Mouse (Mus musculus): ENCODE results near the gene Spn.

The Spn gene

DNA sequence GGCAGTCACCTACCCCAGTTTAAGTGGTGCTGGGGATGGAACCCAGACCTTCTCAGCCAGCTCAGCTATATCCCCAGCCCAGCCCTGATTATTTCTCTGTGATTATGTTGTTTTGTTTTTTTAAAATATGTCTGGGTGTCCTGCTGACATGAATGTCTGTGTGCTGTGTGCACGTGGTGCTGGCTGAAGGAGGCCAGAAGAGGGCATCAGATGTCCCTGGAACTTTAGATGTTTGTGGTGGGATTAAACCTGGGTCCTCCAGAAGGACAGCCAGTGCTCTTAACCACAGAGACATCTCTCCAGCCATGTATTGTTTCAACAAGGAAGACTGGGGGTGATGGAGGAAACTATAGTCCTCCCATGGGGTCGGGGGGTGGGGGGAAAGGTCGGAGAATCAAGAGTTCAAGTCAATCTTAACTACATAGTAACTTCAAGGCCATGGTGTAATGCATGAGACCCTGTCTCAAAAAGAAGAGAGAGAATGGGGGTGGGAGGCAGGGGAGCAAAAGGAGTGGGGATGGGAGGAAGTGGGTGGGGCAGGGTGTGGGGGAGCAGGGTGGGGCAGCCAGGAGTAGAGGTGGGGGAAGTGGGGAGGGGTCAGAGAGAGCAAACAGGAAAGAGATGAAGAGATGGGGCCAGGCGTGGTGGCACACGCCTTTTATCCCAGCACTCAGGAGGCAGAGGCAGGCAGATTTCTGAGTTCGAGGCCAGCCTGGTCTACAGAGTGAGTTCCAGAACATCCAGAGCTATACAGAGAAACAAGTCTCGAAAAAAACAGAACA lies 3.2 kb upstream of the Spn start:
- no peak for DNase-seq (ENCODE audit: low spot score in 2 of 2)

DNA sequence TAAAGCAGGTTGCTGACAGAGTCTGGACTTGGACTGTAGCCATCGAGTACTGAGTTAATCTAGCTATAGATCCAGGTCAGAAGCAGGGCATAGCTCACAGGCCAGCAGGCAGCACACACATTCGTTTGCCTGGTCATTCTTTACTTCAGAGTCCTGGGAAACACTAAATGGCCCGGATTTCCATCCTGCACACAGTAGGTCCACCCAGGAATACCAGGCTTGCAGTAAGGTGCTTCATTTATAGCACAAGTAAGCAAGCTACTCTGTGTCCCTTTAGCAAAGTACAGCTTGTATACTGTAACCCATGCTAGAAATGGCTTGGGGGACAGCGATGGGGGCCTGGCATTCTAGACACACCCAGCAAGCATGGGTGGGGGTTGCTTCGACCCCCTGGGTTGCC lies 1.9 kb upstream of the Spn start:
- no peak for DNase-seq (ENCODE audit: low spot score in 2 of 2)

- DNase-seq (ENCODE audit: low spot score in 2 of 2), result no peak
Measured at GRCm38 (mm10) chr7:127139100-127139499, 1.5 kb upstream of the Spn start.

DNA sequence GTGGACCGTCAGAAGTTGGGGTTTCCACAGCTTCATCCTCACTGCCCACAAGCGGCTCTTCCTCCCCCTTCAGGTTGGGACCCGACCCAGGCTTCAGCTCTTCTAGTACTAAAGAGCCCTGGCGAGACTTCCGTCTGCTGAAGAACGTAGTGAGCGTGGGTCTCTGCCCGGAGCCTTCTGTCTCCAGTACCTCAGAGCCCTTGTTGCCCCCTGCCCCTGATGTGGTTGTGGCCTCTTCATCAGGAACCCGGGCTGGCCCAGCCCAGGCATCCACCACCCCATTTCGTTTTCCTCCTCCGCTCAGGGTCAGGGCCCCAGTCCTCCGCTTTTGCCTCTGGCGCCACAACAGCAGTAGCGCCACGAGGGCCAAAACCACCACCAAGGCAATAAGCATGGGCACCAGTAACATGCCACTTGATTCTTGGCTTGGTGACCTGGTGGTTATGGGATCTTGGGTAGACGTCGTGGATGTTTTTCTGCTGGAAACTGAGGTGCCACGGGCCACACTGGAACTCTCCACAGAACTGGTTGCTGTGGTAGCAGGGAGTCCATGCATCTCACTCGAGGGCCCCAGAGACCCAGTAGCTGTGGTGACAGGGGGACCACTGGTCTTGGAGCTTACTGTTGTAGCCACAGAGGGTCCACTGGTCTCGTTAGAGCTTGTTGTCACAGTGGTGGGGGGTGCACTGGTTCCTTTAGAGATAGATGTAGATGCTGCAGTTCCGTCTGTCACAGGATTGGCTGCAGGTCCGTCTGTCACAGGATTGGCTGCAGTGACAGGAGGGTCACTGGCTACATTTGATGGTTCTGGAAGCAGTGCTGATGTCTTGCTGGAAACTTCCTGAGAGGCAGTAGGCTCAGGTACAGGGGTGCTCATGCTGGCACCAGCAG lies 1.2 kb downstream of the Spn start:
- DNase-seq (ENCODE audit: low spot score in 2 of 2), result peak; percentile 43 to 72

DNA sequence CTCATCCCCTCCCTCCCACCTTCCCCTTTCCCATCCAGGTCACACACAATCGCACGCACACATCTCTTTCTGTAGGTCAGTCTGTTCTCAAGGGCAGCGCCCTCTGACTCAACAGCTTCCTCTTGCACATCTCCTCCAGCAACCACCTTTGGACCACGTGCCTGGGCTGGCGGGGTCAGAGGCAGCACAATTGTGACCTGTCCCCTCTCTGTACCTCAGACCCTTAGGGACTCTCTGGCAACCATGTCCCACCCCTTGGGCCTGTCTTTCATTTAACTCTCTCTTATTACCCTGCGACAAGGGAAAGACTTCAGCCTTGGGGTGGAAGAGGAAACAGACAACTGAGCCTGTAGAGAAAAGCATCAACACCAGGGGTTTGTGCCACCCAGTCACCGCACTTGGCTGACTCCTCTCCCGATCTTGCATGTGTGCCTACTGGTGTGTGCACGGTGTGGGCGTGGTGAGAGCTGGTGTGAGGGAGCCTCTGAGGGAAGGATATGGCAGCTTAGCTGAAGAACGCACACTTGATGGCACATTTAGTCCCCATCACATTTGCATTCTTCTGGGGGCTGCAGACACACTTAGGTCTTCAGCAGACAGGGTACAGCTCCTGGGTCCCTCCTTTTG lies 2.7 kb downstream of the Spn start:
- peak; percentile 70 to 85 for DNase-seq (ENCODE audit: low spot score in 2 of 2)

DNA sequence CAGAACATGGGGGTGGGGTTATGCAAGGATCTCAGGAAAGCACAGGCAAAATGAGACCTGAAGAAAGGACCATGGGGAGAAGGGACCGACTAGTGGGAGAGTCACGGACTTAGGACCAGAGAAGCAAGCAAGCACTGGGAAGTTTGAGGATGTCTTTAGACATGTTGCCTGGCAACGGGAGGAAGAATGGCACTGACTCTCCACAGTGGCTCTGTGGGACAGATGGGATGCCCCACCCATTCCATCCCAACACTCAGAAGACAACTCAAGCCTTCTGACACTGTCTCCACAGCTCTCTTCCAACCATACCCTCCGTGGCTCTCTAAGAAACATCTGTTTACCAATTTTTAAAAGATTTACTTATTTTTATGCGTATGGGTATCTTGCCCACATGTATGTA lies 4.5 kb downstream of the Spn start:
- DNase-seq (ENCODE audit: low spot score in 2 of 2), result no peak

DNA sequence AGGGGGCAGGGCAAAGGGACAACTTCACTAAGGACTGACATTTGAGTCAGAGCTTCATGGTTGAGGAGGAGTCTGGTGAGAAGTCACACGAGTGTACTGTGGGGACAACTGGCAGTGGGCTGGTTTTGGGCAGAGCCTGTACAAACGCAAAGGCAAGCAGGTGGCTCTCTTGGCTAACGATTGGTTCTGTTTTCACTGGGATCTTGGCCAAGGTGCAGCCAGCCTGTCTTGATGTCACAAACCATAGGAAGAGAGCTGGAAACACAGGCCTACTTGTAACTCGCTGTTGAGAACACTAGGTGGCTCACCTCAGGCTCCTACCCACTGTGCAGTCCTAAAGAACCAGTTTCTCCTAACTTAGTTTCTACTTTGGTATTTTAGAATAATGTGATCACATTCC lies 8.0 kb downstream of the Spn start:
- no peak for DNase-seq (ENCODE audit: low spot score in 2 of 2)

DNA sequence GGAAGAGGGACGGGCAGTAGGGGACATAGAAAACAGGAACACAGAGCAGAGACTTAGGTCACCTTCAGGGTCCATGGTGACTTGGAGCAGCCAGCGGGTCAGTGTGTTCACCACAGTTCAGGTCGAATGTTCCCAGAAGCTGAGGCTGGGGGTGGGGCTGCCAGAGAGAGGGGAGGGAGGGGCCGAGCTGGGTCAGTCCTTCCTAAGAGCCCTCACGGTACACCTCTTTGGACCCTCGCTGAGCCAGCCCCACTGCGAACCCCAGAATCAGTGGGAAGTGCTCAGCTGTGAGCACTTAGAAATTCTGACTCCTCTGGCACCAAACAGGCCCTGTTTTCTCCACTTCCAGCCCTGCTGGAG lies 15.7 kb downstream of the Spn start, which contains the start of gene Qprt:
Gene Qprt (minus strand): TSS at position 316 of the 360 bp plus-strand sequence.
- DNase-seq (ENCODE audit: low spot score in 2 of 2), result no peak

DNA sequence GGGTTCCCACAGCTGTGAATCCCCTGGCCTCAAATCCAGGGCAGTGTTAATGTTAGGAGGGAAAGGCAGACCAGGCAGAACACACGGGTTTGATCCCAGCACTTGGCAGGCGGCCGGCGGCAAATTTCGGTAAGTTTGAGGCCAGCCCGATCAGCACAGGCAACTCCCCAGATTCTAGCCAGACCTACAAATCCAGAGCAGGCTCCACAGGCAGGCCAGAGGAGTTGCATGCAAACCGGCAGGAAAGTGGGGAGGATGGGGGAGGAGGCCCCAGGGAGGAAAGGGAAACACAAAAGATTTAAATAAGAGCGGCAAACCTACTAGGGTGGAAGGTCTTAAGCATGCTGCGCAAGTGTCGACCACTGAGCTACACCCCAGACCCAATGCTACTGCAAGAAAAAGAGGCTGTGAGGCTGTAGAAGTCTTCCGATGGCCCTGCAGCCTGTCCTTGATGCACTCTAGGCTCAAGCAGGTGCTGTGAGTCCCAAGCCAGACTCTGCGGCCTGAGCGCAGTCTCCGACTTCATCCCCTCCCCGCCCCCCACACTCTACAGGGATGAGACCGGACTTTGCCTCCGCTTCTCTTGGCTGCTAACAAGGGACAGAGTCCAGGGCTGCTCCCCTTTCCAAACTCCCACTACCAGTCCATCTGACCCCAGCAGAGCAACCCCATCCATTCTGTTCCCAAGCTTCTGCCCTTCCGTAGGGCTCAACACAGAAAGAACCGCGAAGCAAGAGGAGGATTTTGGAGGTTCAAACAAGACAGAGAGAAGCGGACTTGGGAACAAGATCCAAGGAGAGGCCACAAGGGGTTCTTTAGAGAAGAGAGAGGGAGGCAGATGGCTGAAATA lies 16.3 kb downstream of the Spn start:
- no peak for DNase-seq (ENCODE audit: low spot score in 2 of 2)

GRCm38 (mm10) chr7:127118671-127119445 lies 18.8 kb downstream of the Spn start:
- no peak for DNase-seq (ENCODE audit: low spot score in 2 of 2)

GRCm38 (mm10) chr7:127117948-127118347 lies 19.7 kb downstream of the Spn start:
- DNase-seq (ENCODE audit: low spot score in 2 of 2), result no peak

DNA sequence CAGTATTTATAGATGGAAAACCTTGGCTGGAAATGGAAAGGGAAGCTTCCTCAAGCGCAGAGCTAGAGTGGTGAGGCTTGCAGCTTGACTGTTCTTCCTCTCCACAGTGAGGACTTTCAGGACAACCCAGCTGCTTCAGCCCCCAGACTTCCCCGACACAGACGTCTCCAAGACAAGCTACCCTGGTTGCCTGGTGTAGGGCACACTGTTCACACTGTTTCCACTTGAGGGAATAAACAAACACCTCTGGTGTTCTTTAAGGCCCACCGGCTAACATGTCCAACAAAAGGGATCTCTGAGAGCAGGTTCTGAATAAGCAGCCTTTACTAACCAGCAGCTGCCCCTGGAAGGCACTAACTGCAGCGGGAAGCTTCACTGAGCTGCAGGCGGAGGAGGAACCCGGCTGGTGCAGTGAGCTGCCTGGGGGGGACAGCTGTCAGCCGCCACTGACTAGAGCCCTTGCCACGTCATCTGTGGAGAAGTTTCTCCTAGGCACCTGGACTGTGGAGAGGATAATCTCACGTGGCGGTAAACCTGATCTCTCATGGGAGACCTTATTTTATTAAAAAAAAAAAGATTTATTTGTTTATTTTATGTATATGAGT lies 21.2 kb downstream of the Spn start:
- no peak for DNase-seq (ENCODE audit: low spot score in 2 of 2)

GRCm38 (mm10) chr7:127114920-127115319 lies 22.7 kb downstream of the Spn start:
- no peak for DNase-seq (ENCODE audit: low spot score in 2 of 2)

GRCm38 (mm10) chr7:127113614-127114259 lies 23.9 kb downstream of the Spn start:
- no peak for DNase-seq (ENCODE audit: low spot score in 2 of 2)

- DNase-seq (ENCODE audit: low spot score in 2 of 2), result no peak
Measured at GRCm38 (mm10) chr7:127112921-127113597, 24.6 kb downstream of the Spn start.

DNA sequence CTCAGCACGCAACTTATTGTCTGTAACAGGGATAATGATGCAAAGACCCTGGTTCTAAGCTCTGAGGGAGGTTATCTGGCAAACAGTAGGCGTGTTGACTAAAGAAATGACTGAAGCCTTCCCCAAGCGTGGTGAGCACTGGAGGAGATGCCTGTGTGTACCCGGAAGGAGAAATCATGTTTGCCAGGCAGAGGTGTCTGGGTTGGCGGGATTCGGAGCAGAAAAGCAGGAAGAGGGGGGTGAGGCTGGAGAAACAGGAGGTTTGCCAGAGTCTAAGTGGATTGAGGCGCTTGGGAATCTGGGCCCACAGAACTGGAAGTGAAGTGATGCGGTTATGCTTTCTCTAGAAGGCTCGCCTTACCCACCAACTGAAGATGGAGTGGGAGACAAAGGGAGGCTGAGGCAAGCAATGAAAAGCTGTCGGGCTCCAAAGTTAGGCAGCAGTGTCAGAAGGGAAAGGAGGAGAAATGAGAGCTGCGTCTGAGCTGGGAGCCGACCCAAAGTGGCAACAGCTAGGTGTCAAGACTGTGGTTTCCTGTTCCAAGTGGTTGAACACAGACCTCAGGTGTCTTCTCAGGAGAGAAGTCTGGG lies 25.3 kb downstream of the Spn start:
- no peak for DNase-seq (ENCODE audit: low spot score in 2 of 2)

DNA sequence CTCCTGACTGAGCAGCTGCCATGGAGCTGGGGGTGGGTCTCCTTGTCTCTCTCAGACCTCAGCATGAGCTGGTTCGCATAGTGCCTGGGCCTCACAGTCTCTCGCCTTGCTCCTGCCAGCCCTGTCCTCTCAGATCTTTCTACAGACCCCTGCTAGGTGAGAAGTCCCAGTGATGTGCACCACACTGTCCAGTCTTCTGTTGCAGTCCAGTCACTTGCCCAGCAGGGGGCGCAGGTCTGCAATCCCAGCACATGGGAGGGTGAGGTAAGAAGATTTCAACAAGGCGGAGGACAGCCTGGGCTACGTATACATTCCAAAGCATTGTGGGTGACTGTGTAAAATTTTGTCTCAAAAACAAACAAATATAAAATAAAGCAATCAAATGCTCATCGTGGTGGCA lies 26.2 kb downstream of the Spn start:
- peak; percentile 86 to 94 for DNase-seq (ENCODE audit: low spot score in 2 of 2)

DNA sequence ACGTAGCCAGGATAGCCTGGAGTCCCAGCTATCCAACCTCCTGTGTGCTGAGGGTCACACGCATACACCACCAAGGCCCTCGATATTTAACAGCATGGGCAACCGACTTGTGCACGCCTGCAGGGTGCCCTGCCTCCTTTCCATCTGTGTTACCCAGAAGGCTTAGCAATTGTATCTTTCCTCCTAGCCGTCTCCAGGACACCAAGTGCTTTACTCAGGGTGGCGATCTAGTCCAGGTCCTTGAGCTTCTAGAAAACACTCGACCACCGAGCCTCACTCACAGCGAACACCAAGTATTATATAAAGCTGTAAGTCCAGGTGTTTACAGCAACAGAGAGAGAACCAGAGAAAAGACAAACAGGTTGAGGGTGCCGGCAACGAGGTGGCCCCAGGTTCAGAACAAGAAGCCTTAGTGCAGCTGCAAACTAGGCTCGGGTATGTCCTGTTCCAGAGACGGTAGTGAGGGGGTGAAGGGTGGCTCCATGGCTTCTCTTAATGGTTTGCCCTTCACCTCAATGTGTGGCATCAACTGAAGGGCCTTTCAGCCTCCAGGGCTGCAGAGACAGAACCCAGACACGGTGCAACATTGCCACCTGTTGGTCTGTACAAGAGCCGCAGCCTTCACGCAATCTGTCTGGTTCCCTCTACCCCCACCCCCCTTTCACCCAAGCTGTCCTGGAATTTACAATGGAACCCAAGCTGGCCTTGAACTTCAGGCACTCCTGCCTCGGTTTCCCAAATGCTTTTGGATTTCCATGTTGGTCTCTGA lies 27.2 kb downstream of the Spn start:
- peak; percentile 77 to 88 for DNase-seq (ENCODE audit: low spot score in 2 of 2)
